Mouse (Mus musculus): ENCODE data around the gene Gkn1. TPM values are rescaled to one million over a fixed set of nuclear protein-coding genes. Genes with fewer than 3 reads are reported as not detected.

The Gkn1 gene
- not detected in 2 replicates for total RNA-seq (2012; rRNA removed)
- not detected in 2 replicates for total RNA-seq (2014; rRNA removed)
- not detected in 2 replicates for polyA plus RNA-seq (2012; ENCODE audit: insufficient read length, low read depth)

DNA sequence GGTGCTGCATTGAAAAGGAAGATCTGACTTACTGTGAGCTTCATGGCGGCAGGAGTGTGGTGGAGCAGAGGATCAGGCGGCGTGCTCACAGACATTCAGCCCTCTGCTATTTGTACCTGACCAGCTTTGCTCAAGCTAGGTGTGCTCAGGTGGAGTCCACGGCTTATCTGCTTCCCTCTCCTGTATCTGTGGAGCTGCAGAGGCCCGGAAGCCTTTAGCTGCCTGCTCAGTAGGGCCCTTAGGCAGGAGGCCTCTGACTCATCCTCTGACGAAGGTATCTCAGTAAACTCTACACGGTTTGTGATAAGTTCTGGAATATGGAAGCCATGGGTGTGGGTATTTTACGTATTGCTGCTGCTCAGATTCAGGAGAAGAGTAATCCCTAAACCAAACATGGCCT is at the start of gene Gkn1:
Gene Gkn1, minus strand, starts transcription at position 114 of the 400 bp plus-strand sequence.
- dilution Hi-C loops (cut with MboI; ENCODE audit: extremely low pct_ligation_motif_present, extremely low pct_unique_long_range_greater_than_20kb, low sequenced_read_pairs) (no loop called here), in situ Hi-C loops (cut with MboI; ENCODE audit: low pct_ligation_motif_present, low pct_unique_long_range_greater_than_20kb, low sequenced_read_pairs) (no loop called here)
- Histone ChIP-seq H3K4me2 (ENCODE audit: insufficient read depth, low read depth, poor library complexity, severe bottlenecking) (no peak within 1 kb of the TSS), H3K9me3 (replicated peaks; ENCODE audit: low read length) (no peaks in the 10 kb centered on the region), H3K4me1 (ENCODE audit: control insufficient read depth in 1 of 2, insufficient read depth in 2 of 2) (no peaks in the 10 kb centered on the region), H3K79me2 (replicated peaks; ENCODE audit: control insufficient read depth, extremely low read depth, insufficient read depth, poor library complexity, severe bottlenecking) (no peaks in the 10 kb centered on the region), H3K36me3 (replicated peaks in 1 of 2; ENCODE audit: control insufficient read depth in 1 of 2, insufficient read depth in 1 of 2, low read length in 1 of 2) (no peaks in the 10 kb centered on the region), H3K4me3 (replicated peaks in 1 of 3; ENCODE audit: low read depth in 2 of 3, low read length in 2 of 3, poor library complexity in 1 of 3) (no peak within 1 kb of the TSS), H3K27ac (ENCODE audit: insufficient read depth, low read depth) (no peak within 1 kb of the TSS), H3K9ac (ENCODE audit: insufficient read depth, low read depth) (no peak within 1 kb of the TSS), H3K27me3 (replicated peaks) (peaks cover 2% of the 10 kb centered on the region)
- DNase-seq (ENCODE audit: extremely low read depth), result no peak
- TF ChIP-seq SIN3A (IDR thresholded peaks at IDR 0.05; ENCODE audit: low read length) (no peak), TCF12 (IDR thresholded peaks at IDR 0.05; ENCODE audit: low read depth, low read length) (no peak), CTCF (conservative IDR thresholded peaks at IDR 0.05 in 1 of 2, IDR thresholded peaks at IDR 0.05 in 1 of 2; ENCODE audit: low read depth in 2 of 2, low read length in 2 of 2) (no peak), MAX (IDR thresholded peaks at IDR 0.05; ENCODE audit: low read length) (no peak), EP300 (IDR thresholded peaks at IDR 0.05; ENCODE audit: low read length) (no peak), HCFC1 (IDR thresholded peaks at IDR 0.05; ENCODE audit: low read depth, low read length) (no peak), IRF4 (IDR thresholded peaks at IDR 0.05; ENCODE audit: low read depth, low read length) (no peak), GABPA (IDR thresholded peaks at IDR 0.05; ENCODE audit: insufficient replicate concordance, low read depth, low read length) (no peak)

DNA sequence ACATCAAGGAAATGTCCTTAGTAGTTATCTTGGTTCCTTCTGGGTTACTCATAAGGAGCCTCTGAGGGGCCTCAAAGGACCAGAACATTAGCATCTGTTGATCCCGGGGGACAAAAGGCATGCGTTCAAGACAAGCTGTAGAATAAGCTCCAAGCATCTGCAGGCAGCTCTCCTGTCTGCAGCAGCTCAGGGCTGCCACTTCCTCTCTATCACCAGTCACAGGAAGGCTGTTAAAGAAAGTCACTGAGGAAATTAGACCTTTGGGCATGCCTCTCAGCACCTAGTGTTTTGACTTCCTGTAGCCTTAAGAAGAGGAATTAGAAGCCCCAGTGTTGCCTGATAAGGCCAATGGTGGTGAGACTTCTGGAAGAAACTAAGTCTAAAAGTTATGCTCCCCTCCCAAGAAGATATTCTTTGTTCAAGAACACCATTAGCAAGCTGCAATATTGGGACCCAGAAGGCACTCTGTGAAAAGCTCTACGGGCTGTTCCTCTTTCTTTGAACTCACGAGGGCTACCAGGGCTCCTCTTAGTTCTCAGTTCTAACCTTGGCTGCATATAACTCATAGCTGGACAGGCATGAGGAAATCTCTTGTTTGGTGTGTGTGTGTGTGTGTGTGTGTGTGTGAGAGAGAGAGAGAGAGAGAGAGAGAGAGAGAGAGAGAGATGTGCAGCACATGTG is 49.3 kb upstream of the Gkn1 start:
- Histone ChIP-seq H3K9me3 (replicated peaks; ENCODE audit: low read length) (peaks cover 2% of the 10 kb centered on the region), H3K36me3 (replicated peaks in 1 of 2; ENCODE audit: control insufficient read depth in 1 of 2, insufficient read depth in 1 of 2, low read length in 1 of 2) (no peaks in the 10 kb centered on the region), H3K9ac (ENCODE audit: insufficient read depth, low read depth) (no peak overlapping the region), H3K4me1 (ENCODE audit: control insufficient read depth in 1 of 2, insufficient read depth in 2 of 2) (peaks cover 11 to 43% of the 10 kb centered on the region in 2 experiments), H3K4me2 (ENCODE audit: insufficient read depth, low read depth, poor library complexity, severe bottlenecking) (no peak overlapping the region), H3K27me3 (replicated peaks) (no peaks in the 10 kb centered on the region), H3K4me3 (replicated peaks in 1 of 3; ENCODE audit: low read depth in 2 of 3, low read length in 2 of 3, poor library complexity in 1 of 3) (no peak overlapping the region), H3K27ac (ENCODE audit: insufficient read depth, low read depth) (no peak overlapping the region), H3K79me2 (replicated peaks; ENCODE audit: control insufficient read depth, extremely low read depth, insufficient read depth, poor library complexity, severe bottlenecking) (no peaks in the 10 kb centered on the region)
- DNase-seq (ENCODE audit: extremely low read depth), result peak; percentile 97
- dilution Hi-C loops (cut with MboI; ENCODE audit: extremely low pct_ligation_motif_present, extremely low pct_unique_long_range_greater_than_20kb, low sequenced_read_pairs) (no loop called here), in situ Hi-C loops (cut with MboI; ENCODE audit: low pct_ligation_motif_present, low pct_unique_long_range_greater_than_20kb, low sequenced_read_pairs) (loop anchor here (5.0 kb wide), 2 partner anchors 52 to 272 kb away; partner anchors contain the start of gene Aplf)
- TF ChIP-seq MEF2A (IDR thresholded peaks at IDR 0.05; ENCODE audit: borderline replicate concordance, low read depth, low read length) (peak; percentile 54; the same call in 1 of the 2 replicates), GABPA (IDR thresholded peaks at IDR 0.05; ENCODE audit: insufficient replicate concordance, low read depth, low read length) (no peak), HCFC1 (IDR thresholded peaks at IDR 0.05; ENCODE audit: low read depth, low read length) (0 out of 2 replicates have a peak, but pooled peaks have one; percentile 26), CHD2 (IDR thresholded peaks at IDR 0.05; ENCODE audit: low read length) (peak; percentile 44; the same call in 1 of the 2 replicates), PAX5 (IDR thresholded peaks at IDR 0.05; ENCODE audit: low read length) (no peak), RAD21 (IDR thresholded peaks at IDR 0.05; ENCODE audit: low read depth, low read length) (no peak; the same call in 1 of the 2 replicates), CHD1 (IDR thresholded peaks at IDR 0.05; ENCODE audit: low read depth, low read length) (no peak), ZKSCAN1 (IDR thresholded peaks at IDR 0.05; ENCODE audit: borderline replicate concordance, low read depth, low read length) (no peak), POLR2A (IDR thresholded peaks at IDR 0.05; ENCODE audit: low read depth, low read length) (no peak), MAX (IDR thresholded peaks at IDR 0.05; ENCODE audit: low read length) (peak; percentile 71; the same call in 1 of the 2 replicates), CTCF (conservative IDR thresholded peaks at IDR 0.05 in 1 of 2, IDR thresholded peaks at IDR 0.05 in 1 of 2; ENCODE audit: low read depth in 2 of 2, low read length in 2 of 2) (no peak), NRF1 (IDR thresholded peaks at IDR 0.05; ENCODE audit: low read depth, low read length) (no peak), BHLHE40 (IDR thresholded peaks at IDR 0.05; ENCODE audit: low read depth, low read length) (peak; percentile 85), ZMIZ1 (IDR thresholded peaks at IDR 0.05; ENCODE audit: low read depth, low read length) (no peak), ELF1 (IDR thresholded peaks at IDR 0.05; ENCODE audit: low read depth, low read length) (peak; percentile 54; the same call in 1 of the 2 replicates), USF1 (IDR thresholded peaks at IDR 0.05; ENCODE audit: low read depth, low read length) (no peak), E2F4 (IDR thresholded peaks at IDR 0.05; ENCODE audit: insufficient replicate concordance, low read depth, low read length) (no peak), ETS1 (conservative IDR thresholded peaks at IDR 0.05; ENCODE audit: low read depth, low read length) (peak; percentile 86), POLR2AphosphoS2 (IDR thresholded peaks at IDR 0.05; ENCODE audit: low read depth, low read length) (no peak), MXI1 (IDR thresholded peaks at IDR 0.05; ENCODE audit: low read depth, low read length) (peak; percentile 61; the same call in 1 of the 2 replicates), JUND (conservative IDR thresholded peaks at IDR 0.05; ENCODE audit: low read depth, low read length) (no peak; the same call in 1 of the 2 replicates), USF2 (conservative IDR thresholded peaks at IDR 0.05; ENCODE audit: low read depth, low read length) (no peak), ZC3H11A (IDR thresholded peaks at IDR 0.05; ENCODE audit: low read depth, low read length) (no peak), TCF12 (IDR thresholded peaks at IDR 0.05; ENCODE audit: low read depth, low read length) (peak; percentile 45; the same call in 1 of the 2 replicates), NELFE (IDR thresholded peaks at IDR 0.05; ENCODE audit: low read depth, low read length) (no peak), ZNF384 (IDR thresholded peaks at IDR 0.05; ENCODE audit: low read depth, low read length) (no peak), MAZ (IDR thresholded peaks at IDR 0.05; ENCODE audit: low read depth, low read length) (no peak), SIN3A (IDR thresholded peaks at IDR 0.05; ENCODE audit: low read length) (peak; percentile 72; the same call in 1 of the 2 replicates)
